Mouse (Mus musculus): ENCODE measurements around the gene Hmgcs1. TPM values are rescaled to one million over a fixed set of nuclear protein-coding genes. Genes with fewer than 3 reads are reported as not detected.

The Hmgcs1 gene
- total RNA-seq, 1 experiment, result 58.6 TPM

- in situ Hi-C loops (cut with MboI; ENCODE audit: low sequenced_read_pairs in 2 of 2, unreplicated experiment in 2 of 2), result no loop called here
- no peaks in the 10 kb centered on the region for H3K36me3 ChIP-seq (ENCODE audit: control insufficient read depth, insufficient read depth, low read length, poor library complexity, severe bottlenecking)
- TF ChIP-seq CHD2 (IDR thresholded peaks at IDR 0.05; ENCODE audit: low read depth, low read length) (no peak), HCFC1 (IDR thresholded peaks at IDR 0.05; ENCODE audit: borderline replicate concordance, insufficient read depth, low read length) (no peak), MAFK (IDR thresholded peaks at IDR 0.05; ENCODE audit: insufficient read depth, low read depth, low read length) (no peak), ZC3H11A (IDR thresholded peaks at IDR 0.05; ENCODE audit: borderline replicate concordance, low read depth, low read length) (no peak), ZNF384 (IDR thresholded peaks at IDR 0.05; ENCODE audit: low read depth, low read length) (no peak)
These were observed 43.7 kb upstream of the Hmgcs1 start for GRCm38 (mm10) chr13:119646511-119646910.

DNA sequence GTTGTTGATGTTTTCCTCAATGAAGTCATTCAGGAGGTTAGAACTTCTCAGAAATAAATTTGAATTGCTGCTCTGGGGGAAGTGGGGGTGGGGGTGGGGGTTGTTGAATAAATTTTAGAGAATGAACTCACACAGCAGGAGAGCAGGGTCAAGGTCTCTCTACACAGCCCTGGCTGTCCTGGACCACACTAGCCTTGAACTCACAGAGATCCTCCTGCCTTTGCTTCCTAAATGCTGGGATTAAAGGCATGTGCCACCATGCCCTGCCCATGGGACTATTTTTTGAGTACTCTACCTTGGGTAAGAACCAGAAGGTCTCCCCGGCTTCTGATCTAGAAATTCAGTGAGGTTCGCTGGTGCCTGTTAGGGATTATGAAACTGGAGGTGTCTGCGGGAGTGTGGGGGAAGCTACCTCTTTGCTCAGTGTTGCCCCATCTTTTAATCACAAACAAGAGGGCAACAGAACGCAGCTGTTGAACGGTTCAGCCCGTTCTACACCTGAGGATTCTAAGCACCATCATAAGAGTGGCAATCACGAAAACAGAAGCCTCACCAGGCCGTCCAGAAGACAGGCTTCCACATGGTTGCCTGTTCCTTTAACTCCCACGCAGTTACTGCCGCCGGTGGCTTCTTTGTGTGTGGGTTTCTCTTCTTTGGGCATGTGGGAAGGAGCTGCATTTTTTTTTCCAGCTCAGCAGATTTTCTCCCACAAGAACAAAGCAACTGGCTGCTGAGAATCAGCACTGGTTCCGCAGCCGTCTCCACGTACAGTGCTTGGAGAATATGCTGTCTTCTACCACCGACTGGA is 41.1 kb upstream of the Hmgcs1 start:
- no peak for DNase-seq (ENCODE audit: low read depth, low spot score)
- no peak for TF ChIP-seq ZC3H11A (IDR thresholded peaks at IDR 0.05; ENCODE audit: borderline replicate concordance, low read depth, low read length)
- peak; percentile 35; the same call in 1 of the 2 replicates for TF ChIP-seq MAFK (IDR thresholded peaks at IDR 0.05; ENCODE audit: insufficient read depth, low read depth, low read length)
- no peak for TF ChIP-seq CHD2 (IDR thresholded peaks at IDR 0.05; ENCODE audit: low read depth, low read length)
- no peaks in the 10 kb centered on the region; a peak in 1 of 4 replicates for H3K4me1 ChIP-seq (ENCODE audit: control insufficient read depth in 2 of 2, insufficient read depth in 2 of 2, low read length in 2 of 2, poor library complexity in 1 of 2)
- no peaks in the 10 kb centered on the region for H3K9me3 ChIP-seq (ENCODE audit: control insufficient read depth, insufficient read depth, low read depth, low read length)
- H3K4me3 ChIP-seq (ENCODE audit: insufficient read depth in 1 of 2, low read depth in 1 of 2, low read length in 2 of 2, poor library complexity in 1 of 2, severe bottlenecking in 1 of 2), result no peak overlapping the region
- in situ Hi-C loops (cut with MboI; ENCODE audit: low sequenced_read_pairs in 2 of 2, unreplicated experiment in 2 of 2), result no loop called here
- no peak overlapping the region for H3K27ac ChIP-seq (ENCODE audit: insufficient read depth, low read depth, low read length, poor library complexity, severe bottlenecking)
- H3K9ac ChIP-seq (ENCODE audit: insufficient read depth, low read depth, low read length, poor library complexity, severe bottlenecking), result no peak overlapping the region
- no peaks in the 10 kb centered on the region for H3K36me3 ChIP-seq (ENCODE audit: control insufficient read depth, insufficient read depth, low read length, poor library complexity, severe bottlenecking)

More at GRCm38 (mm10) chr13:119646511-119646910, 43.7 kb upstream of the Hmgcs1 start:
- no peak for DNase-seq (ENCODE audit: low read depth, low spot score)
- Histone ChIP-seq H3K9ac (ENCODE audit: insufficient read depth, low read depth, low read length, poor library complexity, severe bottlenecking) (no peak overlapping the region), H3K9me3 (ENCODE audit: control insufficient read depth, insufficient read depth, low read depth, low read length) (no peaks in the 10 kb centered on the region), H3K4me1 (ENCODE audit: control insufficient read depth in 2 of 2, insufficient read depth in 2 of 2, low read length in 2 of 2, poor library complexity in 1 of 2) (no peaks in the 10 kb centered on the region; a peak in 1 of 4 replicates), H3K27ac (ENCODE audit: insufficient read depth, low read depth, low read length, poor library complexity, severe bottlenecking) (no peak overlapping the region), H3K4me3 (ENCODE audit: insufficient read depth in 1 of 2, low read depth in 1 of 2, low read length in 2 of 2, poor library complexity in 1 of 2, severe bottlenecking in 1 of 2) (no peak overlapping the region)

- in situ Hi-C loops (cut with MboI; ENCODE audit: low sequenced_read_pairs in 2 of 2, unreplicated experiment in 2 of 2), result no loop called here
- H3K36me3 ChIP-seq (ENCODE audit: control insufficient read depth, insufficient read depth, low read length, poor library complexity, severe bottlenecking), result no peaks in the 10 kb centered on the region
- H3K4me3 ChIP-seq (ENCODE audit: insufficient read depth in 1 of 2, low read depth in 1 of 2, low read length in 2 of 2, poor library complexity in 1 of 2, severe bottlenecking in 1 of 2), result no peak overlapping the region
- H3K27ac ChIP-seq (ENCODE audit: insufficient read depth, low read depth, low read length, poor library complexity, severe bottlenecking), result no peak overlapping the region
- no peak for DNase-seq (ENCODE audit: low read depth, low spot score)
- no peak for TF ChIP-seq MAFK (IDR thresholded peaks at IDR 0.05; ENCODE audit: insufficient read depth, low read depth, low read length)
- no peak for TF ChIP-seq HCFC1 (IDR thresholded peaks at IDR 0.05; ENCODE audit: borderline replicate concordance, insufficient read depth, low read length)
- no peak for TF ChIP-seq CHD2 (IDR thresholded peaks at IDR 0.05; ENCODE audit: low read depth, low read length)
- no peak for TF ChIP-seq ZC3H11A (IDR thresholded peaks at IDR 0.05; ENCODE audit: borderline replicate concordance, low read depth, low read length)
- no peak for TF ChIP-seq ZNF384 (IDR thresholded peaks at IDR 0.05; ENCODE audit: low read depth, low read length)
- no peaks in the 10 kb centered on the region; a peak in 1 of 4 replicates for H3K4me1 ChIP-seq (ENCODE audit: control insufficient read depth in 2 of 2, insufficient read depth in 2 of 2, low read length in 2 of 2, poor library complexity in 1 of 2)
- H3K9me3 ChIP-seq (ENCODE audit: control insufficient read depth, insufficient read depth, low read depth, low read length), result no peaks in the 10 kb centered on the region
- no peak overlapping the region for H3K9ac ChIP-seq (ENCODE audit: insufficient read depth, low read depth, low read length, poor library complexity, severe bottlenecking)
These were observed 40.5 kb upstream of the Hmgcs1 start for GRCm38 (mm10) chr13:119649699-119650046.

- in situ Hi-C loops (cut with MboI; ENCODE audit: low sequenced_read_pairs in 2 of 2, unreplicated experiment in 2 of 2), result no loop called here
- H3K9ac ChIP-seq (ENCODE audit: insufficient read depth, low read depth, low read length, poor library complexity, severe bottlenecking), result no peak overlapping the region
- H3K9me3 ChIP-seq (ENCODE audit: control insufficient read depth, insufficient read depth, low read depth, low read length), result no peaks in the 10 kb centered on the region
- no peaks in the 10 kb centered on the region for H3K36me3 ChIP-seq (ENCODE audit: control insufficient read depth, insufficient read depth, low read length, poor library complexity, severe bottlenecking)
- TF ChIP-seq ZNF384 (IDR thresholded peaks at IDR 0.05; ENCODE audit: low read depth, low read length), result no peak
- no peak for TF ChIP-seq HCFC1 (IDR thresholded peaks at IDR 0.05; ENCODE audit: borderline replicate concordance, insufficient read depth, low read length)
- no peak for TF ChIP-seq CHD2 (IDR thresholded peaks at IDR 0.05; ENCODE audit: low read depth, low read length)
- no peak for TF ChIP-seq MAFK (IDR thresholded peaks at IDR 0.05; ENCODE audit: insufficient read depth, low read depth, low read length)
- no peak for TF ChIP-seq ZC3H11A (IDR thresholded peaks at IDR 0.05; ENCODE audit: borderline replicate concordance, low read depth, low read length)
- DNase-seq (ENCODE audit: low read depth, low spot score), result no peak
- H3K27ac ChIP-seq (ENCODE audit: insufficient read depth, low read depth, low read length, poor library complexity, severe bottlenecking), result no peak overlapping the region
- no peak overlapping the region for H3K4me3 ChIP-seq (ENCODE audit: insufficient read depth in 1 of 2, low read depth in 1 of 2, low read length in 2 of 2, poor library complexity in 1 of 2, severe bottlenecking in 1 of 2)
- no peaks in the 10 kb centered on the region for H3K4me1 ChIP-seq (ENCODE audit: control insufficient read depth in 2 of 2, insufficient read depth in 2 of 2, low read length in 2 of 2, poor library complexity in 1 of 2)
These were observed 35.4 kb upstream of the Hmgcs1 start for GRCm38 (mm10) chr13:119654734-119655133.

All from ES-E14 (cell line).